Mouse (Mus musculus) neural tube, embryonic 14.5 days (tissue): ENCODE measurements at regions not wholly inside any gene's neighbourhood (a gene's known extent, or its start where the extent isn't known, plus 50 kb on each side); places are given as distances from the start of the nearest gene placed in this dataset.

Experiments
- ATAC-seq: fragments of 200-750 bp; cut with Nextera tagmentation; 2 replicates; pipeline ENCODE4 v1.8.0; 2017; ENCODE audit warnings: low read depth, mild to moderate bottlenecking, moderate TSS enrichment, moderate library complexity
- H3K27ac ChIP-seq: fragments of 300-500 bp; sonication (generic); 2 replicates; pipeline ENCODE4 v1.5.1; 2014; ENCODE audit warnings: low read depth, mild to moderate bottlenecking, control low read depth, low read length, moderate library complexity, mixed read lengths
- H3K27me3 ChIP-seq: fragments of 300-500 bp; sonication (generic); 2 replicates; pipeline ENCODE4 v1.6.1; 2014; ENCODE audit warnings: low read length; ENCODE audit not compliant: control insufficient read depth, insufficient read depth
- H3K36me3 ChIP-seq: fragments of 300-500 bp; sonication (generic); 2 replicates; pipeline ENCODE4 v1.6.1; 2014; ENCODE audit warnings: low read length, mixed read lengths; ENCODE audit not compliant: control insufficient read depth, insufficient read depth
- H3K4me1 ChIP-seq: fragments of 300-500 bp; sonication (generic); 2 replicates; pipeline ENCODE4 v1.6.1; 2014; ENCODE audit warnings: low read length; ENCODE audit not compliant: control insufficient read depth, insufficient read depth
- H3K4me2 ChIP-seq: fragments of 300-500 bp; sonication (generic); 2 replicates; pipeline ENCODE4 v1.6.1; 2014; ENCODE audit warnings: mild to moderate bottlenecking, low read depth, low read length, control low read depth
- H3K4me3 ChIP-seq: fragments of 300-500 bp; sonication (generic); 2 replicates; pipeline ENCODE4 v1.5.1; 2014; ENCODE audit warnings: low read depth, low read length, control low read depth, mixed read lengths
- H3K9ac ChIP-seq: fragments of 300-500 bp; sonication (generic); replicated peaks from 2 replicates; pipeline ENCODE4 v1.6.1; 2014; ENCODE audit warnings: low read depth, mild to moderate bottlenecking, control low read depth, low read length, mixed read lengths
- H3K9me3 ChIP-seq: fragments of 300-500 bp; sonication (generic); 2 replicates; pipeline ENCODE4 v1.6.1; 2016; ENCODE audit warnings: low read length; ENCODE audit not compliant: control insufficient read depth
- WGBS: fragments of 180-500 bp; shearing (Covaris S2); extraction: QIAGEN DNeasy Blood & Tissue Kit; methylation state at CpG from one replicate; pipeline ENCODE4 v1.1.7; 2014; 5-methylcytosine and 5-hydroxymethylcytosine counted together

GRCm38 (mm10) chr3:42573155-42573554, 830.7 kb downstream of the D3Ertd751e start:
- Histone ChIP-seq H3K9me3 (no peaks in the 10 kb centered on the region), H3K4me3 (no peak overlapping the region), H3K4me1 (no peaks in the 10 kb centered on the region), H3K36me3 (no peaks in the 10 kb centered on the region), H3K27ac (no peak overlapping the region), H3K4me2 (no peak overlapping the region), H3K27me3 (no peaks in the 10 kb centered on the region), H3K9ac (no peak overlapping the region)
- peak; percentile 81 for ATAC-seq

DNA sequence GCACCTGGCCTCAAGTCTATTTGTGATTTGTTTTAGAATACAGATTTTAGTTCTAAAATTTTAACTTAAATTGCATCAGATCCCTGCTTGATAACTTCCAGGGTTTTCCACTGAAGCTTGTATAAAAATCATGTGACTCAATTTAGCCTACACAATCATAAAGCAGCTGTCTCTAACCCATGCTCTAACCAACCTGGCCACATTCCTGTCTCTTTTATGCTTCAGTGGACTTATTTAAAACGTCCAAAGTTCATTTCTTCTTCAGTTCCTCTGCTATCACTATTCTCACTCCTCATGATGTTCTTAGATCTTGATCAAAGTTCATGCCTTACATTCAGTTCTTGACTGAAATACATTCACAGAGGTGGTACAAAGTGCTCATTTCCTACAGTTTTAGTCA, 839.9 kb downstream of the D3Ertd751e start:
- 27% methylated on average over 1 of the region's 1 CpGs for WGBS
- H3K27ac ChIP-seq: no peak overlapping the region
- no peak overlapping the region for H3K4me3 ChIP-seq
- no peak for ATAC-seq
- no peak overlapping the region for H3K9ac ChIP-seq
- H3K27me3 ChIP-seq: no peaks in the 10 kb centered on the region
- no peaks in the 10 kb centered on the region for H3K9me3 ChIP-seq
- H3K4me1 ChIP-seq: no peaks in the 10 kb centered on the region
- H3K36me3 ChIP-seq: no peaks in the 10 kb centered on the region
- H3K4me2 ChIP-seq: no peak overlapping the region

DNA sequence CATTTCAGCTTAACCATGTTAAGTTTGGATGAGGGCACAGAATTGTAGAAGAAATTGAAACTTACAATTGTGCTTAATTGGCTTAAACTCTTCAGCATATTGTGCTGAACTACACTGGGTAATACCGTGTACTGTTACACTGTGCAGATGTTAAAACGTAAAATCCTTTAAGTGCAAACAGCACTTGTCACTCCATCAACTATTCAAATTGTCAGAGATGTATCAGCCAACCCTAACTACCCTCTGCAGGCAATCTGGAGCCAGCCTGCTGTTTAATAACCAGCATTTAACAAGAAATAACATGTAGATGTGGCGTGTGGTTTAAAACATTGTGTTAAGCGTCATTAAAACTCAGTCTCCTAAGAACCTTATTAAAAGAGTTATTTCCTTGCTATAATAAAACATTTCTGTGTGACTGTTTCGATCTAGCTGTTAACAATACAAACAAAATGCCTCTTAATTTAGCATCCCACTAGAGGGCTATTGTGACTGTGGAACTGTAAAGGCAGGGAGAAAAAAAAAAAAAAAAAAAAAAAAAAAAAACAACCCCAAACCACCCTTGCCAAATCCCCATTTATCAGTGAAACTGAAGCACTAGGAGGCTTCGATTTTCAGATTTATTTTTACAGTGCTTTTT, 845.0 kb downstream of the D3Ertd751e start:
- Histone ChIP-seq H3K27ac (no peak overlapping the region), H3K9me3 (no peaks in the 10 kb centered on the region), H3K4me1 (no peaks in the 10 kb centered on the region), H3K4me2 (no peak overlapping the region), H3K9ac (no peak overlapping the region), H3K27me3 (no peaks in the 10 kb centered on the region), H3K4me3 (no peak overlapping the region), H3K36me3 (no peaks in the 10 kb centered on the region)
- ATAC-seq: peak; percentile 92
- WGBS: 37% methylated on average over 6 of the region's 6 CpGs

- no peaks in the 10 kb centered on the region for H3K4me1 ChIP-seq
- no peak overlapping the region for H3K4me3 ChIP-seq
- no peaks in the 10 kb centered on the region for H3K36me3 ChIP-seq
- H3K27ac ChIP-seq: no peak overlapping the region
- H3K9me3 ChIP-seq: no peaks in the 10 kb centered on the region
- WGBS: 60% methylated on average over 2 of the region's 2 CpGs
- no peaks in the 10 kb centered on the region for H3K27me3 ChIP-seq
- H3K4me2 ChIP-seq: no peak overlapping the region
- no peak overlapping the region for H3K9ac ChIP-seq
- ATAC-seq: no peak
These were observed 847.1 kb downstream of the D3Ertd751e start for GRCm38 (mm10) chr3:42589516-42589915.

DNA sequence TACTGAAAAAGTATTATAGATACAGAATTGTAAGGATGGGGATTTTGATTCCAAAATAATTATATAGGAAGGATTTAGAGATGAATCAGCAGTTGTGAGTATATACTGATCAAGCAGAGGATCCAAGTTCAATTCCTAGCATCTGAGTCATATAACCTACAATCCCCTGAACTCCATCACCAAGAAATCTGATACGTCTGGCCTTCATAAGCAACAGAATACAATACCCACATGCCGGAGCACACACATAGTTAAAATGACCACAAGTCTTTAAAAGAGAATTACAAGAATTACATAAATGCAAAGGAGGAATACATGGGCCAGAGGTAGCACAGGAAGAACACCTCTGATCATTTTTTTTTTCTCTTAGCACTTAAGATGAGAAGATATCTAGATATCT, 847.7 kb downstream of the D3Ertd751e start:
- no peak overlapping the region for H3K4me3 ChIP-seq
- no peak for ATAC-seq
- H3K4me2 ChIP-seq: no peak overlapping the region
- no peaks in the 10 kb centered on the region for H3K9me3 ChIP-seq
- 93% methylated on average over 2 of the region's 2 CpGs for WGBS
- H3K27ac ChIP-seq: no peak overlapping the region
- no peaks in the 10 kb centered on the region for H3K27me3 ChIP-seq
- no peaks in the 10 kb centered on the region for H3K36me3 ChIP-seq
- no peaks in the 10 kb centered on the region for H3K4me1 ChIP-seq
- no peak overlapping the region for H3K9ac ChIP-seq

DNA sequence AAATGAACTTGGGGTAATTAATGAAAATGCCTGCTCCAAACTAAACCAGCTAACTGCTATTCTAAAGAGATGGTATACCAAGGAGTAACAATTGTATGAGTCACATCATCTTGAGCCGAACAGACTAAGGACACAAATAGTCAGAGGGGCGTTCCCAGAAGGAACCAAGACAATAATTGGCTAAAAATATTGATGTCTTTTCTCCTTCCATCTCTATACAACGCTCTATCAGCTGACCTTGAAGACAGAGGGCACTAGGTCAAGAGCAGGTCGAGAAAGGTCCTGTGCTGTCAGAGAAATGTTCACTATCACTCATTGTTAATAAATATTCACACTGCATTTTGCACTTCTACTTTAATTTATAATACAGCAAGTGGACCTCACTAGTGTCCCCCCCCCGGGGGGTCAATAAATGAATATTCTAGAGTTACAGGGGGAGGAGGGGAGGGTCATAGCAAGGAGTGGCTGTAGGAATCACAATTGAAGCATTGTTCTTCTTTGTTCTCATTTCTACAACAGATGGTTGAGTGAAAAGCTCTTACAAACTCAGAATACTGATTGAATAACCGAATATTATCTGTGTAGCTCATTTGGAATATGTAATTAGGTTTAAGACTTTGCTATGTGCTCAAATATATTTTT, 851.5 kb downstream of the D3Ertd751e start:
- no peaks in the 10 kb centered on the region for H3K4me1 ChIP-seq
- no peak overlapping the region for H3K27ac ChIP-seq
- no peak overlapping the region for H3K4me3 ChIP-seq
- no peaks in the 10 kb centered on the region for H3K27me3 ChIP-seq
- no peak overlapping the region for H3K9ac ChIP-seq
- 64% methylated on average over 6 of the region's 6 CpGs for whole genome bisulfite sequencing
- H3K9me3 ChIP-seq: no peaks in the 10 kb centered on the region
- ATAC-seq: no peak
- H3K4me2 ChIP-seq: no peak overlapping the region
- no peaks in the 10 kb centered on the region for H3K36me3 ChIP-seq

GRCm38 (mm10) chr3:42596686-42597085, 854.3 kb downstream of the D3Ertd751e start:
- WGBS: 80% methylated on average over 1 of the region's 1 CpGs
- ATAC-seq: no peak

More at GRCm38 (mm10) chr3:42596686-42597085, 854.3 kb downstream of the D3Ertd751e start:
- no peaks in the 10 kb centered on the region for H3K27me3 ChIP-seq
- H3K4me1 ChIP-seq: no peaks in the 10 kb centered on the region
- H3K4me3 ChIP-seq: no peak overlapping the region
- H3K9ac ChIP-seq: no peak overlapping the region
- H3K9me3 ChIP-seq: no peaks in the 10 kb centered on the region
- H3K36me3 ChIP-seq: no peaks in the 10 kb centered on the region
- no peak overlapping the region for H3K27ac ChIP-seq
- H3K4me2 ChIP-seq: no peak overlapping the region
